Mouse (Mus musculus) mesoderm, embryonic 11.5 days (tissue): ENCODE results near the gene Elf2.
"Not testable (repeated sequence)": the region's sequence is repeated elsewhere in the genome, so short reads cannot be mapped to it uniquely, and the experiment has no call there.

ENCODE experiments used
- DNase-seq: peaks from one replicate; pipeline ENCODE4 v3.0.0-alpha.2; 2012; ENCODE audit warnings: low read depth, low spot score

The Elf2 gene

DNA sequence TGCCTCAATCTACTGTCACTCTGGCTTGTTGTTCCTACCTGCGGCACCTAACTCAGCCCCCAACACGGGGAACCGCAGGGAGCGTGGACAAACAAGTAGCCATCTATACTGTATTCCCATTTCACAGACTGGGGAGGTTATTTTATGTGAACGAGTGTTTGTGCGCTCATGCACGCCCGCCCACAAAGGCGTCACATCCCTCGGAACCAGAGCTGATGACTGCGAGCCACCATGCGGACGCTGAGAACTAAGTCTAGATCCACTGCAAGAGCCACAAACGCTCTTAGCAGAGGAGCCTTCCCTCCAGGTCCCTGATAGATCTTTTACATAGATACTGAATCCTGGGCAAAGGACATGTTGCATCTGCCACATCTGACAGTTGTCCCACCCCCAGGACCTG, 10.4 kb downstream of the Elf2 start:
- no peak for DNase-seq

GRCm38 (mm10) chr3:51328546-51328945, 11.9 kb downstream of the Elf2 start:
- DNase-seq = no peak

GRCm38 (mm10) chr3:51327817-51328216, 12.6 kb downstream of the Elf2 start:
- no peak for DNase-seq

GRCm38 (mm10) chr3:51327429-51327797, 13.1 kb downstream of the Elf2 start:
- no peak for DNase-seq

- no peak for DNase-seq
These were observed 13.6 kb downstream of the Elf2 start for GRCm38 (mm10) chr3:51326664-51327428.

GRCm38 (mm10) chr3:51325475-51325874, 15.0 kb downstream of the Elf2 start:
- DNase-seq = no peak

DNA sequence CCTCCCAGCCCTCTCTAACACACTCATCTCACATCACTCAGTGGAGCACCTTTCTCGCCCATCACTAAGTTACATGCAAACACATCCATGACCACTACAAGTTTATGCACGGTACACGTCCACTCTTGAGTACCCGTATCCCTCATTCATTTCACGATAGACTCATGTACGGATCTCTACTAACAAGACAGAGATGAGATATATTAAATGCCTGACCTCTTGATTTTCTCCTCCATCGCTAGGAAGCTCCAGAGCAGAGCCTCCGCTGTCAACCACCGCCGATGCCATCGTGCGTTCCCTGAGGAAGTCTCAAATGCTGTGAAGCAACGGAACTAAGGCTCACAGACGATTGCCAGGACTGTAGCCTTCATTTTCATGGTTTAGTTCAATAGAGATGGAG, 17.5 kb downstream of the Elf2 start:
- no peak for DNase-seq

DNA sequence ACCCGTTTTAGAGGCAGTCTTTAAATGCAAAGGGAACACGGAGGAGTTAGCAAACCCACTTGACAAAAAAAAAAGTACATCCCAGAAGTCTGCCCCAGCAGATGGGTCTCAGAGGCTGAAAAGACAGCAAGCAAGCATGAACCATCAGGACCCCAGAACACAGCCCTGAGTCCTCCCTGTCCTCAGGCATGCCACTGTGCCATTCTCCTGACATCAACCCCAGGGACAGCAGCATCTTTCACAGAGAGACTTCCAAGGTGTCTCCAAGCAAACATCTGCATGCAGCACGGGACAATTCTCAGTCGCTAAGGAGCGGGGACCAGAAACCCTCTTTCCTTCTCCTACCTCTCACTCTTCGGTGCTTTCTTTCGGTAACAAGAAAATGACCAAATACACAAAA, 18.1 kb downstream of the Elf2 start:
- no peak for DNase-seq

GRCm38 (mm10) chr3:51321141-51321540, 19.3 kb downstream of the Elf2 start:
- DNase-seq = no peak

GRCm38 (mm10) chr3:51318053-51318452, 22.4 kb downstream of the Elf2 start:
- not testable (repeated sequence) for DNase-seq

GRCm38 (mm10) chr3:51316876-51317275, 23.6 kb downstream of the Elf2 start:
- no peak for DNase-seq

- no peak for DNase-seq
These were observed 28.8 kb downstream of the Elf2 start for GRCm38 (mm10) chr3:51311638-51312037.

GRCm38 (mm10) chr3:51310098-51310497, 30.4 kb downstream of the Elf2 start:
- DNase-seq = no peak

- no peak for DNase-seq
These were observed 33.8 kb downstream of the Elf2 start for GRCm38 (mm10) chr3:51306621-51307020.

- no peak for DNase-seq
These were observed 34.5 kb downstream of the Elf2 start for GRCm38 (mm10) chr3:51305961-51306360.

DNA sequence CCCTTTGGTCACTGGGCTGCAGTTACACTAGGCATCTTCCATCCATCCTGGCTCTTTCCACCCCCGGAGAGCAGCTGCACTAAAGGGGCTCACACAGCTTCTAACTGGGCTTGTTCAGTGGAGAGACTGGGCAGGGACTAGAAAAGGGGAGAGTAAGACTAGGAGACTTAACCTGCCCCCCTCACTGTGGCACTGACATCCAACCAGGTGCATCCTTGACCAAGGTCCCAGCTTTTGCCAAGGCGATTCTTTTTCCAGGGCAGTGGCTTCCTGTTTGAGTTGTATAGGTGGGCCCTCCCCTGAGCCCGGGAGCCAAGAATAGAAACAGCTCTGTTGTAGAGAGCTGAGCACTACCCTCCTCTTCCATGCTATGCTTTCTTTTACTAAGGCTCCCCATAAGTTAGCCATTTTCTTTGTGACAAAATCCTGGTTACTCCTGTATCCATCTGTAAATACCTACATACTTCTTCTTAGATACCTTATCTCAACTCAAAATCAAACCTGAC, 37.4 kb downstream of the Elf2 start:
- no peak for DNase-seq

- no peak for DNase-seq
These were observed 38.9 kb downstream of the Elf2 start for GRCm38 (mm10) chr3:51301583-51301982.

- no peak for DNase-seq
These were observed 43.7 kb downstream of the Elf2 start for GRCm38 (mm10) chr3:51296790-51297189.

DNA sequence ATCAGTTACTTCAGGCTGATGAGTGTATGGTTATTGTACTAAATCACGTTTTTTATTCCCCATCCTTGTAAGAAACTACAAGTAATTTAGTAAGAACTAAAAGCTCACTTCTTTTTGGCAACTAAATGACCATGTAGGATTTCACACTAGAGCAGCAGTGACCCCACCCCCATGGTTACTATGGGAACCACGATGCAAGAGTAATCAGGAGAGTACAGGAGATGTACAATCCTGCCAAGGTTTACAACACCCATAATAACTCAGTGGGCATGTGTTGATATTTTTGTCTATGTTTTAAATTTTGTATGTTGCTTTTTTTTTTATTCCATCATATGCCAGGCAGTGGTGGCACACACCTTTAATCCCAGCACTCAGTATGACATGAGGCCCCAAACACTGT, 45.2 kb downstream of the Elf2 start:
- no peak for DNase-seq

GRCm38 (mm10) chr3:51294251-51294650, 46.2 kb downstream of the Elf2 start:
- no peak for DNase-seq

- peak; percentile 90 for DNase-seq
These were observed 51.3 kb downstream of the Elf2 start for GRCm38 (mm10) chr3:51288880-51289821.

DNA sequence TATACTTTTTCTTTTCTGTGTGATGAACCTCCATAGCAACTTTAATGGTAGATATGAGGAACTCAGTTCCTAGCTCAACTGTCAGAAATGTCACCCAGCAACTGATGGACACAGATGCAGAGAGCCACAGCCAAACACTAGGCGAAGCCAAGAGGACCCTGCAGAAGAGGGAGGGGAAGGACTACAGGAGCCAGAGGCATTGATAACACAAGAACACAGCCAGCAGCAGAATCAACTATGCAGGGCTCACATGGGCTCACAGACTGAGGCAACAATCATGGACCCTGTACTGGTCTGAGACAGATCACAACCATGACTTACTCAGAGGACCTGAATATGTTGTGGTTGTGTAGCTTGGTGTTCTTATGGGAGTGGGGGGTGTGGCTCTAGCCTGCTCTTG, 56.1 kb downstream of the Elf2 start:
- no peak for DNase-seq

DNA sequence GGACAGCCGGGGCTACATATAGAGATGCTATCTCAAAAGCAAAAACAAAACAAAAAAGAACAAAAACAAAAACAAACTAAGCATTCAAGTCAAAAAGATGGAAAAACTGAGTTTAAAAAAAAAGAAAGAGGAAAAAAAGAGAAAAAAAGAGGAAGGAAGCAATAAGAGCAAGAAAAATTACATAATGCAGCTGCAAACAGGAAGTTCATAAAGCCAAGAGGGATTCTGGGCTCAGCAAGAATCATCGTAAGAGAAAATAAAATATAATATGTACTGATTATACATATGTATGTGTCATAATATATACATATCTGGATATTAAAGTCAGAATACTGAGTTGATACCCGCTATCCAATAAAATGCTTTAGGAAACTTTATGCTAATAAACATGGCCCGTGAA, 58.7 kb downstream of the Elf2 start:
- no peak for DNase-seq
